Mouse (Mus musculus): ENCODE measurements around the gene Tyw1. TPM values are rescaled to one million over a fixed set of nuclear protein-coding genes. Genes with fewer than 3 reads are reported as not detected.
"Not testable (repeated sequence)": the region's sequence is repeated elsewhere in the genome, so short reads cannot be mapped to it uniquely, and the experiment has no call there.

Gene Tyw1
- polyA plus RNA-seq, 1 experiment from 2014 or later = 22.3 TPM

- H3K9me3 ChIP-seq (ENCODE audit: control insufficient read depth, low read length) = no peaks in the 10 kb centered on the region
- H3K36me3 ChIP-seq (ENCODE audit: control insufficient read depth, insufficient read depth, low read length) = peaks cover 38% of the 10 kb centered on the region
- WGBS = 19% methylated on average over 19 of the region's 19 CpGs
- H3K9ac ChIP-seq (ENCODE audit: low read depth, low read length) = peak overlapping the region; percentile 85
- H3K4me1 ChIP-seq (ENCODE audit: control insufficient read depth, insufficient read depth, low read length) = peaks cover 6% of the 10 kb centered on the region; the same call in 1 of the 2 replicates
- DNase-seq (ENCODE audit: low spot score) (peak; percentile 76), ATAC-seq (ENCODE audit: low read depth) (no peak)
- peak overlapping the region; percentile 84 for H3K27ac ChIP-seq (replicated peaks; ENCODE audit: low read depth, low read length)
- peak overlapping the region; percentile 85 for H3K4me2 ChIP-seq (ENCODE audit: low read depth, low read length)
- no peaks in the 10 kb centered on the region for H3K27me3 ChIP-seq (replicated peaks; ENCODE audit: control insufficient read depth, insufficient read depth, low read length)
- peak overlapping the region; percentile 81 for H3K4me3 ChIP-seq (ENCODE audit: low read depth, low read length)
Observed at GRCm38 (mm10) chr5:130254164-130255016, 1.0 kb upstream of the Tyw1 start.

DNA sequence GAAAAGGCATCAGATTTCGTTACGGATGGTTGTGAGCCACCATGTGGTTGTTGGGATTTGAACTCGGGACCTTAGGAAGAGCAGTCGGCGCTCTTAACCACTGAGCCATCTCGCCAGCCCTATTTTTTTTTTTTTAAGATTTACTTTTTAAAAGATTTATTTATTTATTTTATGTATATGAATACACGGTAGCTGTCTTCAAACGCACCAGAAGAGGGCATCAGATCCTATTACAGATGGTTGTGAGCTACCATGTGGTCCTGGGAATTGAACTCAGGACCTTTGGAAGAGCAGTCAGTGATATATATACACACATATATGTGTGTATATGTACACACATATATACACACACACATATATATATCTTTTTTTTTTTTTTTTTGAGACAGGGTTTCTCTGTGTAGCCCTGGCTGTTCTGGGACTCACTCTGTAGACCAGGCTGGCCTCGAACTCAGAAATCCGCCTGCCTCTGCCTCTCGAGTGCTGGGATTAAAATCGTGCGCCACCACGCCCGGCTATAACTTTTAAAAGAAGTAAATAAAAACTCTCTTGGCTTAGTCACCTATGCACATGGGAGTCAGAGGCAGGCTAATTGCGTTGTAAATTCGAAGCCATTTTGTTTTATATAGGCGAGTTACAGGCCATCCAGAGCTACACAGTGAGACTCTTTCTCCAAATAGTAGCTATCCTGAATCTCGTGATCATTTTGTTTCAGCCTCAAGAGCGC, 543 bp downstream of the Tyw1 start:
- WGBS = 36% methylated on average over 20 of the region's 20 CpGs
- H3K9ac ChIP-seq (ENCODE audit: low read depth, low read length) = peak overlapping the region; percentile 46
- peak overlapping the region; percentile 81 for H3K4me3 ChIP-seq (ENCODE audit: low read depth, low read length)
- not testable (repeated sequence) for H3K9me3 ChIP-seq (ENCODE audit: control insufficient read depth, low read length); H3K27me3 ChIP-seq (replicated peaks; ENCODE audit: control insufficient read depth, insufficient read depth, low read length); ATAC-seq (ENCODE audit: low read depth); H3K4me1 ChIP-seq (ENCODE audit: control insufficient read depth, insufficient read depth, low read length)
- H3K27ac ChIP-seq (replicated peaks; ENCODE audit: low read depth, low read length) = peak overlapping the region; percentile 74
- peak overlapping the region; percentile 85 for H3K4me2 ChIP-seq (ENCODE audit: low read depth, low read length)
- peaks cover 25% of the 10 kb centered on the region for H3K36me3 ChIP-seq (ENCODE audit: control insufficient read depth, insufficient read depth, low read length)
- DNase-seq (ENCODE audit: low spot score) = peak; percentile 6

GRCm38 (mm10) chr5:130256678-130257271, 1.4 kb downstream of the Tyw1 start:
- Histone ChIP-seq H3K9ac (ENCODE audit: low read depth, low read length) (peak overlapping the region; percentile 79), H3K27me3 (replicated peaks; ENCODE audit: control insufficient read depth, insufficient read depth, low read length) (no peaks in the 10 kb centered on the region), H3K4me3 (ENCODE audit: low read depth, low read length) (peak overlapping the region; percentile 73), H3K4me2 (ENCODE audit: low read depth, low read length) (peak overlapping the region; percentile 85), H3K36me3 (ENCODE audit: control insufficient read depth, insufficient read depth, low read length) (peaks cover 18% of the 10 kb centered on the region), H3K9me3 (ENCODE audit: control insufficient read depth, low read length) (no peaks in the 10 kb centered on the region), H3K4me1 (ENCODE audit: control insufficient read depth, insufficient read depth, low read length) (peaks cover 6% of the 10 kb centered on the region; the same call in 1 of the 2 replicates), H3K27ac (replicated peaks; ENCODE audit: low read depth, low read length) (peak overlapping the region; percentile 80)
- WGBS = under 1% methylated on average over 25 of the region's 25 CpGs
- DNase-seq (ENCODE audit: low spot score) (peak; percentile 99), ATAC-seq (ENCODE audit: low read depth) (peak; percentile 97)

DNA sequence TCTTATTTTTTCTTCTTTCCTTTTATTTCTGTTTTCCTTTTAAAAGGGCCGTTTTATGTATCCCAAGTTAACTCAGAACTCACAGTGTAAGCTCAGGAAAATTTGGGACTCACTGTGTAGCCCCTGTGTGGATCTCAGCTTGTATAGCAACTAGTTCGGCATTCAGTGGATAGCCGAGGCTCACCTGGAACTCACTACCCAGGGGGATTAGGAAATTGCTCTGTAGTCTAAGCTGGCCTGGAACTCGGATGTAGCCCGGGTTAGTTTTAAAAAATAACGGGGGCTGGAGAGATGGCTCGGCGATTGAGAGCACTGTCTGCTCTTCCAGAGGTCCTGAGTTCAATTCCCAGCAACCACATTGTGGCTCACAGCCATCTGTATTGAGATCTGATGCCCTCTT, 1.9 kb downstream of the Tyw1 start:
- H3K27ac ChIP-seq (replicated peaks; ENCODE audit: low read depth, low read length) = peak overlapping the region; percentile 80
- peaks cover 6% of the 10 kb centered on the region; the same call in 1 of the 2 replicates for H3K4me1 ChIP-seq (ENCODE audit: control insufficient read depth, insufficient read depth, low read length)
- WGBS = 5% methylated on average over 8 of the region's 8 CpGs
- ATAC-seq (ENCODE audit: low read depth) (no peak), DNase-seq (ENCODE audit: low spot score) (peak; percentile 4)
- H3K4me2 ChIP-seq (ENCODE audit: low read depth, low read length) = peak overlapping the region; percentile 85
- no peaks in the 10 kb centered on the region for H3K27me3 ChIP-seq (replicated peaks; ENCODE audit: control insufficient read depth, insufficient read depth, low read length)
- H3K9ac ChIP-seq (ENCODE audit: low read depth, low read length) = peak overlapping the region; percentile 79
- H3K36me3 ChIP-seq (ENCODE audit: control insufficient read depth, insufficient read depth, low read length) = peaks cover 13% of the 10 kb centered on the region
- peak overlapping the region; percentile 73 for H3K4me3 ChIP-seq (ENCODE audit: low read depth, low read length)
- no peaks in the 10 kb centered on the region for H3K9me3 ChIP-seq (ENCODE audit: control insufficient read depth, low read length)

- H3K4me1 ChIP-seq (ENCODE audit: control insufficient read depth, insufficient read depth, low read length) = no peaks in the 10 kb centered on the region
- ATAC-seq (ENCODE audit: low read depth) (no peak), DNase-seq (ENCODE audit: low spot score) (no peak)
- no peak overlapping the region for H3K27ac ChIP-seq (replicated peaks; ENCODE audit: low read depth, low read length)
- H3K9me3 ChIP-seq (ENCODE audit: control insufficient read depth, low read length) = no peaks in the 10 kb centered on the region
- peaks cover 30% of the 10 kb centered on the region for H3K36me3 ChIP-seq (ENCODE audit: control insufficient read depth, insufficient read depth, low read length)
- no peaks in the 10 kb centered on the region for H3K27me3 ChIP-seq (replicated peaks; ENCODE audit: control insufficient read depth, insufficient read depth, low read length)
- H3K4me3 ChIP-seq (ENCODE audit: low read depth, low read length) = no peak overlapping the region
- H3K4me2 ChIP-seq (ENCODE audit: low read depth, low read length) = no peak overlapping the region
- 69% methylated on average over 11 of the region's 11 CpGs for WGBS
- no peak overlapping the region for H3K9ac ChIP-seq (ENCODE audit: low read depth, low read length)
Observed at GRCm38 (mm10) chr5:130263454-130263853, 8.0 kb downstream of the Tyw1 start.

DNA sequence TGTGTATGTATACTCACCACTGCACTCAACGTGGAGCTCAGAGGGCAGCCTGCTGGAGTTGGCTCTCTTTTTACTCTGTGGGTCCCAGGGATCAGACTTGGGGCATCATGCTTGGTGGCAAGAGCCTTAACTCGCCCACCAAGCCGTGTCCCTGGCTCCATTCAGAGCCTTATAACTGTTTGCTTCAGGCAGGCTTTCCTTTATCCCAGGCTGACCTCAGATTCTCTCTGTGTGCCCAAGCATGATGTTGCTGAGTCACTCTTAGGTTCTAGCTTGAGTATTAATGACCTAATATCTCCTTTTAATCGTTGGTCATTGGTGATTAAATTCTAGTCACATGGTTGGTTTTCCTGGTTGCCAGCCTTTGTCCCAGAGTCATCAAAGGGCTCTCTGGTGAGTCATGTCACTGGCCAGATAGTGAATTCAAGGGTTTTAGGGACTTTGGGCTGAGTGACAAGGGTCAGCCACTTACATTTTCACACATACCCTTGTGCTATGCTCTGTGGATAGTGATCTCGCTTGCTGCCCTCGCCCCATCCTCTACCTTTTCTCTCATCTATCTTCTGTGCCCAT, 9.1 kb downstream of the Tyw1 start:
- H3K36me3 ChIP-seq (ENCODE audit: control insufficient read depth, insufficient read depth, low read length) = peaks cover 38% of the 10 kb centered on the region

DNA sequence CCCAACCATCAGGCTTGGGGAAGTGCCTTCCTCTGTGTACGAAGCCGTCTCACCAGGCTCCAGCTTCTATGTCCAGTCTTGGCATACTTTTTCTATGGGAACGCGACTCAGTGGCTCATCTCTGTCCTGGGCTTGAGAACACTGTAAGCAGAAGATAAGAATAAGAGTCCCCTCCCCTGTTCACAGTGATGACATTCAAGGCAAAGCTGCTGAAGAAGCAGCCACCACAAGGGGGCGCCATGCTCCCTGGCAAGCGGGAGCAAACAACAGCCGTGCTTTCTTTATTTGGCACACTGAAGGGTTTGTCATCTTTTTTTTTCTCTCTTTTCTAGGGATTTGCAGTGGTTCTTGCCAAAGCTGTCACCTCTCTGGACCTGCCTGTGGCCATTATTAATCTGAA, 11.2 kb downstream of the Tyw1 start:
- no peaks in the 10 kb centered on the region for H3K27me3 ChIP-seq (replicated peaks; ENCODE audit: control insufficient read depth, insufficient read depth, low read length)
- no peak overlapping the region for H3K27ac ChIP-seq (replicated peaks; ENCODE audit: low read depth, low read length)
- H3K4me3 ChIP-seq (ENCODE audit: low read depth, low read length) = no peak overlapping the region
- no peak for ATAC-seq (ENCODE audit: low read depth)
- H3K36me3 ChIP-seq (ENCODE audit: control insufficient read depth, insufficient read depth, low read length) = peaks cover 54% of the 10 kb centered on the region
- DNase-seq (ENCODE audit: low spot score) = no peak
- no peaks in the 10 kb centered on the region for H3K4me1 ChIP-seq (ENCODE audit: control insufficient read depth, insufficient read depth, low read length)
- no peaks in the 10 kb centered on the region for H3K9me3 ChIP-seq (ENCODE audit: control insufficient read depth, low read length)
- no peak overlapping the region for H3K4me2 ChIP-seq (ENCODE audit: low read depth, low read length)
- no peak overlapping the region for H3K9ac ChIP-seq (ENCODE audit: low read depth, low read length)
- 86% methylated on average over 7 of the region's 7 CpGs for WGBS

More for the DNA sequence above, 9.1 kb downstream of the Tyw1 start:
- no peaks in the 10 kb centered on the region for H3K27me3 ChIP-seq (replicated peaks; ENCODE audit: control insufficient read depth, insufficient read depth, low read length)
- no peaks in the 10 kb centered on the region for H3K4me1 ChIP-seq (ENCODE audit: control insufficient read depth, insufficient read depth, low read length)
- no peak overlapping the region for H3K4me3 ChIP-seq (ENCODE audit: low read depth, low read length)
- 92% methylated on average over 6 of the region's 6 CpGs for WGBS
- no peak for ATAC-seq (ENCODE audit: low read depth)
- H3K9ac ChIP-seq (ENCODE audit: low read depth, low read length) = no peak overlapping the region; the same call in 1 of the 2 replicates
- H3K4me2 ChIP-seq (ENCODE audit: low read depth, low read length) = no peak overlapping the region
- H3K27ac ChIP-seq (replicated peaks; ENCODE audit: low read depth, low read length) = no peak overlapping the region
- H3K9me3 ChIP-seq (ENCODE audit: control insufficient read depth, low read length) = no peaks in the 10 kb centered on the region
- no peak for DNase-seq (ENCODE audit: low spot score)

GRCm38 (mm10) chr5:130267316-130267715, 11.9 kb downstream of the Tyw1 start:
- Histone ChIP-seq H3K4me2 (ENCODE audit: low read depth, low read length) (no peak overlapping the region), H3K9me3 (ENCODE audit: control insufficient read depth, low read length) (no peaks in the 10 kb centered on the region), H3K4me1 (ENCODE audit: control insufficient read depth, insufficient read depth, low read length) (no peaks in the 10 kb centered on the region), H3K36me3 (ENCODE audit: control insufficient read depth, insufficient read depth, low read length) (peaks cover 61% of the 10 kb centered on the region), H3K4me3 (ENCODE audit: low read depth, low read length) (no peak overlapping the region), H3K9ac (ENCODE audit: low read depth, low read length) (no peak overlapping the region), H3K27ac (replicated peaks; ENCODE audit: low read depth, low read length) (no peak overlapping the region), H3K27me3 (replicated peaks; ENCODE audit: control insufficient read depth, insufficient read depth, low read length) (no peaks in the 10 kb centered on the region)
- ATAC-seq (ENCODE audit: low read depth) = no peak
- WGBS = 86% methylated on average over 1 of the region's 1 CpGs
- peak; percentile 10 for DNase-seq (ENCODE audit: low spot score)
